Mouse (Mus musculus): ENCODE data around the gene Ano10.

DNA sequence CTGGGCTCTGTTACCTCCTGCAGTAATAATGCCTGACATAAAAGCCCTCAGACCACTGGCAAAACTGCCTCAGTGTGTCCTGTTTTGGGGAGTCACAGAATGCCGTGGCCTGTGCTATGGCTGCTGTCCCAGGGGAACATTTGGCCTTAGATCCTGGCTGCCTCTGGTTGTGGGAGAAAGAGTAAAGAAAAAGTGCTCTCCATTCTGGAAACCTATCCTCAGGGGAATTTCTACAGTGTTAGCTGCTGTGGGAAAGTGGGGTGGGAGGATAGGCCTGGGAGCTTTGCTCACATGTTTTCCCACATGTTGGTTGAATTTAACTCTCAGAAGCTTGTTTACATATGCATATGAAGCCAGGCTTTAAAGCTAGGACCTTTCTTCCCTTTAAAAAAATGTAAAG, 151.0 kb downstream of the Ano10 start:
- TF ChIP-seq POLR2A (IDR thresholded peaks at IDR 0.05; ENCODE audit: low read depth, low read length) (no peak), CTCF (IDR thresholded peaks at IDR 0.05; ENCODE audit: extremely low read depth, insufficient read length, insufficient replicate concordance, low read depth, low read length) (no peak)

All from small intestine, adult 2 months (tissue).